In genomic region chr3:122170621-122171309, GRCm38 (mm10) we compare ENCODE assay signal across 16 mouse cellular contexts.
DNase-seq lines count a peak whose midpoint lies in the region; TF ChIP-seq lines count a peak whose summit lies in the region.
"Had no signal": no experiment of that assay in that cellular context is flagged by ENCODE, and none has a peak within 500 bp of the region (broad histone marks: within the 10 kb centered on the region; RNA-seq: fewer than 3 reads in every experiment).

No protein-coding gene starts in this region.

- peaks cover 14% of the 10 kb centered on the region for H3K4me1 ChIP-seq in cerebellum, adult 2 months (ENCODE audit: control insufficient read depth, insufficient read depth, low read length)
- no peaks in the 10 kb centered on the region for H3K4me1 ChIP-seq in embryonic facial prominence, embryonic 10.5 days
- H3K4me1 ChIP-seq: lung, embryonic 15.5 days; midbrain, embryonic 15.5 days; stomach, embryonic 15.5 days had no signal

- peak; percentile 28 to 32 for DNase-seq in cerebellum, adult 2 months
- DNase-seq in cerebellum, postnatal 14 days, result no peak
- peak; percentile 59 for DNase-seq in cerebellum, adult 9-10 months
- peak; percentile 22 to 48 for DNase-seq in frontal cortex, postnatal 25 days (ENCODE audit: low spot score in 2 of 2)
- peak; percentile 69 to 72 for DNase-seq in right cerebral cortex, adult 2 months (ENCODE audit: low spot score in 2 of 2)
- DNase-seq in spleen, postnatal 4 days (ENCODE audit: low spot score in 2 of 2), result no peak
- DNase-seq in urinary bladder, adult 18-20 months (ENCODE audit: low spot score in 2 of 2), result no peak
- no peak for DNase-seq in embryonic facial prominence, embryonic 10.5 days (ENCODE audit: low spot score)
- DNase-seq: gastrocnemius, postnatal 14 days; thymus, postnatal 36 days had no signal

- no peaks in the 10 kb centered on the region for H3K36me3 ChIP-seq in embryonic facial prominence, embryonic 10.5 days (replicated peaks)
- H3K36me3 ChIP-seq: forebrain, embryonic 12.5 days; lung, embryonic 15.5 days; midbrain, embryonic 15.5 days; stomach, embryonic 15.5 days had no signal

- 37% methylated on average over 10 of the region's 10 CpGs for WGBS in cerebellum, adult 2 months
- 92% methylated on average over 10 of the region's 10 CpGs for WGBS in embryonic facial prominence, embryonic 10.5 days

- H3K9me3 ChIP-seq in embryonic facial prominence, embryonic 10.5 days, result no peaks in the 10 kb centered on the region
- H3K9me3 ChIP-seq: forebrain, embryonic 12.5 days; lung, embryonic 15.5 days; midbrain, embryonic 15.5 days; stomach, embryonic 15.5 days had no signal

- TF ChIP-seq POLR2A in cerebellum, adult 2 months (IDR thresholded peaks at IDR 0.05; ENCODE audit: borderline replicate concordance, insufficient read depth, low read length), result no peak

- TF ChIP-seq CTCF in cerebellum, adult 2 months (IDR thresholded peaks at IDR 0.05; ENCODE audit: borderline replicate concordance, insufficient read depth, low read depth, low read length), result no peak

- no peaks in the 10 kb centered on the region for H3K27me3 ChIP-seq in cerebellum, adult 2 months (ENCODE audit: control insufficient read depth, insufficient read depth, low read length)
- H3K27me3 ChIP-seq in embryonic facial prominence, embryonic 10.5 days (replicated peaks; ENCODE audit: low read depth, poor library complexity, severe bottlenecking), result no peaks in the 10 kb centered on the region
- H3K27me3 ChIP-seq: lung, embryonic 15.5 days; midbrain, embryonic 15.5 days; stomach, embryonic 15.5 days had no signal

- no peak overlapping the region for H3K4me3 ChIP-seq in cerebellum, adult 2 months (replicated peaks; ENCODE audit: insufficient read depth, low read depth, low read length)
- no peak overlapping the region for H3K4me3 ChIP-seq in embryonic facial prominence, embryonic 10.5 days
- H3K4me3 ChIP-seq: forebrain, embryonic 12.5 days; lung, embryonic 15.5 days; midbrain, embryonic 15.5 days; stomach, embryonic 15.5 days had no signal

- H3K27ac ChIP-seq in cerebellum, adult 2 months (ENCODE audit: insufficient read depth, low read length), result no peak overlapping the region
- H3K27ac ChIP-seq in embryonic facial prominence, embryonic 10.5 days (replicated peaks), result no peak overlapping the region
- H3K27ac ChIP-seq: forebrain, embryonic 12.5 days; hindbrain, embryonic 14.5 days; kidney, postnatal 0 days; lung, embryonic 15.5 days; midbrain, embryonic 15.5 days; stomach, embryonic 15.5 days had no signal

Comparison
In these comparisons a context has a peak if more than half of its experiments do, and no peak if none do; other contexts are left out.
1. DNase-seq: peak in cerebellum, adult 2 months (2 of 2), cerebellum, adult 9-10 months (single experiment), frontal cortex, postnatal 25 days (2 of 2) and right cerebral cortex, adult 2 months (2 of 2); none in cerebellum, postnatal 14 days (0 of 2), spleen, postnatal 4 days (0 of 2), urinary bladder, adult 18-20 months (0 of 2) and embryonic facial prominence, embryonic 10.5 days (single experiment).